Mouse (Mus musculus) heart, postnatal 36 days (tissue): ENCODE results near the gene Abca5. TPM values are rescaled to one million over a fixed set of nuclear protein-coding genes. Genes with fewer than 3 reads are reported as not detected.

Experiments
- DNase-seq, 2 experiments: peaks; one replicate each; pipeline ENCODE4 v3.0.0; 2021 to 2022
- intact Hi-C: fragments of 180-260 bp; cut with DNase I; formaldehyde crosslinking; loops from one replicate; pipeline ENCODE4 v1.15.1; 2025
- total RNA-seq, 2 experiments: library from RNA; stranded (reverse); gene quantifications; 2 replicates each; pipeline ENCODE4 v1.2.3; 2021

Abca5 gene
- total RNA-seq, 2 experiments from 2014 or later, result 6.1 to 7.5 TPM

GRCm38 (mm10) chr11:110306475-110307168 is 30.9 kb downstream of the Abca5 start:
- intact Hi-C loops, result no loop called here
- no peak for DNase-seq

GRCm38 (mm10) chr11:110303411-110303810 is 34.1 kb downstream of the Abca5 start:
- intact Hi-C loops, result no loop called here
- no peak for DNase-seq

GRCm38 (mm10) chr11:110297917-110298533 is 39.5 kb downstream of the Abca5 start:
- intact Hi-C loops, result no loop called here
- DNase-seq, result no peak

- DNase-seq, result no peak
- intact Hi-C loops, result no loop called here
Measured at GRCm38 (mm10) chr11:110290586-110290985, 46.9 kb downstream of the Abca5 start.

GRCm38 (mm10) chr11:110288423-110288822 is 49.1 kb downstream of the Abca5 start:
- DNase-seq, result no peak
- intact Hi-C loops, result no loop called here

- intact Hi-C loops, result no loop called here
- no peak for DNase-seq
Measured at GRCm38 (mm10) chr11:110287694-110288093, 49.8 kb downstream of the Abca5 start.

- no peak for DNase-seq
- intact Hi-C loops, result no loop called here
Measured at GRCm38 (mm10) chr11:110286331-110286730, 51.2 kb downstream of the Abca5 start.

- DNase-seq, result no peak
- intact Hi-C loops, result no loop called here
Measured at GRCm38 (mm10) chr11:110284849-110285248, 52.7 kb downstream of the Abca5 start.

GRCm38 (mm10) chr11:110284185-110284787 is 53.2 kb downstream of the Abca5 start:
- DNase-seq, result no peak
- intact Hi-C loops, result no loop called here

- DNase-seq, result no peak
- intact Hi-C loops, result no loop called here
Measured at GRCm38 (mm10) chr11:110274794-110275193, 62.7 kb downstream of the Abca5 start.

GRCm38 (mm10) chr11:110271745-110272144 is 65.8 kb downstream of the Abca5 start:
- intact Hi-C loops, result no loop called here
- peak; percentile 53 to 57 for DNase-seq

- DNase-seq, result peak; percentile 91 to 95
- intact Hi-C loops, result loop anchor here (1.0 to 5.0 kb wide), 4 partner anchors 376 to 826 kb away; no protein-coding TSS in a partner anchor
Measured at GRCm38 (mm10) chr11:110268244-110268844, 69.2 kb downstream of the Abca5 start.

- DNase-seq, result no peak
- intact Hi-C loops, result loop anchor here (5.0 kb wide), 3 partner anchors 375 to 825 kb away; no protein-coding TSS in a partner anchor
Measured at GRCm38 (mm10) chr11:110267232-110267631, 70.3 kb downstream of the Abca5 start.

GRCm38 (mm10) chr11:110266757-110267156 is 70.8 kb downstream of the Abca5 start:
- intact Hi-C loops, result loop anchor here (5.0 kb wide), 3 partner anchors 374 to 824 kb away; no protein-coding TSS in a partner anchor
- no peak for DNase-seq

- DNase-seq, result no peak
- intact Hi-C loops, result no loop called here
Measured at GRCm38 (mm10) chr11:110261867-110262266, 75.6 kb downstream of the Abca5 start.

- intact Hi-C loops, result no loop called here
- no peak for DNase-seq
Measured at GRCm38 (mm10) chr11:110257911-110258310, 79.6 kb downstream of the Abca5 start.

GRCm38 (mm10) chr11:110257061-110257460 is 80.5 kb downstream of the Abca5 start:
- intact Hi-C loops, result no loop called here
- no peak for DNase-seq

- DNase-seq, result no peak
- intact Hi-C loops, result no loop called here
Measured at GRCm38 (mm10) chr11:110252256-110252655, 85.3 kb downstream of the Abca5 start.

- intact Hi-C loops, result no loop called here
- peak; percentile 41 to 52 for DNase-seq
Measured at GRCm38 (mm10) chr11:110251534-110251933, 86.0 kb downstream of the Abca5 start, which contains the start of gene Abca6. TSS of gene Abca6 (minus strand) at chr11:110251776.

- DNase-seq, result peak; percentile 20 to 32
Measured at GRCm38 (mm10) chr11:110244730-110245129, 92.8 kb downstream of the Abca5 start.

GRCm38 (mm10) chr11:110237466-110237865 is 100.0 kb downstream of the Abca5 start:
- no peak for DNase-seq
- intact Hi-C loops, result no loop called here

More at GRCm38 (mm10) chr11:110244730-110245129, 92.8 kb downstream of the Abca5 start:
- intact Hi-C loops, result no loop called here
